Mouse (Mus musculus) spleen, adult 2 months (tissue): ENCODE measurements around the gene Fzr1.

Source experiments
- CTCF ChIP-seq: fragments of 200-500 bp; IDR thresholded peaks from 2 replicates; pipeline ENCODE4 v1.5.1; 2011; ENCODE audit warnings: mild to moderate bottlenecking, inconsistent platforms; ENCODE audit not compliant: insufficient read depth, insufficient read length, insufficient replicate concordance; ENCODE audit errors: extremely low read depth
- POLR2A ChIP-seq: fragments of 200-500 bp; IDR thresholded peaks from 2 replicates; pipeline ENCODE4 v1.6.1; 2011; ENCODE audit warnings: low read depth, low read length, inconsistent platforms

- no peak for TF ChIP-seq CTCF
- TF ChIP-seq POLR2A, result no peak
These were observed 18.4 kb upstream of the Fzr1 start for GRCm38 (mm10) chr10:81396749-81397148.
